Mouse (Mus musculus) cerebellum, adult 2 months (tissue): ENCODE results near the gene Pth1r. TPM values are rescaled to one million over a fixed set of nuclear protein-coding genes. Genes with fewer than 3 reads are reported as not detected.
A peak's percentile ranks its signal among the peaks of the same experiment; 100 is the strongest.
"Not testable (repeated sequence)": the region's sequence is repeated elsewhere in the genome, so short reads cannot be mapped to it uniquely, and the experiment has no call there.

ENCODE experiments used
- DNase-seq, 2 experiments: peaks; one replicate each; pipeline ENCODE4 v3.0.0; 2021
- H3K27ac ChIP-seq: fragments of 200-500 bp; 2 replicates; pipeline ENCODE4 v1.5.1; 2012; ENCODE audit warnings: low read length, control low read depth, inconsistent platforms; ENCODE audit not compliant: insufficient read depth
- H3K27me3 ChIP-seq: fragments of 200-500 bp; 2 replicates; pipeline ENCODE4 v1.6.1; 2012; ENCODE audit warnings: inconsistent platforms, mild to moderate bottlenecking, low read length, moderate library complexity; ENCODE audit not compliant: control insufficient read depth, insufficient read depth
- H3K4me1 ChIP-seq: fragments of 200-500 bp; 2 replicates; pipeline ENCODE4 v1.6.1; 2011; ENCODE audit warnings: low read length; ENCODE audit not compliant: control insufficient read depth, insufficient read depth
- H3K4me3 ChIP-seq: fragments of 200-500 bp; replicated peaks from 2 replicates; pipeline ENCODE3; 2011; ENCODE audit warnings: mild to moderate bottlenecking, low read depth, low read length, control low read depth; ENCODE audit not compliant: insufficient read depth
- CTCF ChIP-seq: fragments of 200-500 bp; IDR thresholded peaks from 2 replicates; pipeline ENCODE4 v1.5.1; 2011; ENCODE audit warnings: low read depth, mild to moderate bottlenecking, control low read depth, low read length, moderate library complexity, borderline replicate concordance; ENCODE audit not compliant: insufficient read depth
- POLR2A ChIP-seq: fragments of 200-500 bp; IDR thresholded peaks from 2 replicates; pipeline ENCODE4 v1.6.1; 2011; ENCODE audit warnings: low read length, control low read depth, borderline replicate concordance; ENCODE audit not compliant: insufficient read depth
- WGBS: fragments of 180-500 bp; shearing (Covaris S2); methylation state at CpG from one replicate; pipeline ENCODE4 v1.1.7; 2018; 5-methylcytosine and 5-hydroxymethylcytosine counted together
- polyA plus RNA-seq: library from polyadenylated mRNA; depleted of rRNA; stranded (reverse); fragments of >200 nt; gene quantifications from 2 replicates; pipeline ENCODE4 v1.2.3, GENCODE M21; 2012

The Pth1r gene
- polyA plus RNA-seq, 1 experiment: 12.9 TPM

- 4% methylated on average over 6 of the region's 6 CpGs for WGBS
- Histone ChIP-seq H3K27me3 (no peaks in the 10 kb centered on the region), H3K27ac (peak overlapping the region; percentile 98), H3K4me3 (no peak overlapping the region), H3K4me1 (peaks cover 74% of the 10 kb centered on the region)
- TF ChIP-seq POLR2A (no peak), CTCF (no peak)
- peak; percentile 85 to 90 for DNase-seq
These were observed 62.7 kb downstream of the Pth1r start for GRCm38 (mm10) chr9:110684100-110684831.

DNA sequence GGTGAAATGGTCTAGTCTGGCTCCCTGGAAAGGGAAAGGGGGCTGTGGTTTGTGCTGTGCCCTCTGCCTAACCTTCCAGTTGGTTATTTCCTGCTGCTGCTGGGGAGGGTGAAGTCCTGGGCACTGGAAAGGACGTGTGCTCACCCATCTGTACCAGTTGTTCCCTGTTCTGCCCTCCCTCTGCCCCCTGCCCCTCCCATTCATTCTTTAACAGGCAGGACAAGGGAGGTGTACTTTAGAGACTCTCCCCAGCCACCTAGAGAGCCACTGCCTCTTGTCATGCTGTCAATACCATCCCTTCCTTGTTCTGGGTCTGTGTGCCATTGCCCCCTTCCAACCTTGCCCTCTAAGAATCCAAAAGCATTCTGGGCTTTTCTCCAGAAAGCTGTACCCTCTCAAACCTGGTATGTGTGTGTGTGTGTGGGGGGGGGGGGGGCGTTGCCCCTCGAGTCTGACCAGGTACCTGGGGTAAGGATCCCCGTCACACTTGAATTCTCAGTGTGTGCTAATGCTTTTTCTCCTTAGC lies 63.3 kb downstream of the Pth1r start:
- Histone ChIP-seq H3K4me1 (peaks cover 72% of the 10 kb centered on the region), H3K27me3 (no peaks in the 10 kb centered on the region), H3K27ac (peak overlapping the region; percentile 98), H3K4me3 (no peak overlapping the region)
- WGBS: 13% methylated on average over 4 of the region's 4 CpGs
- no peak for TF ChIP-seq CTCF
- no peak for TF ChIP-seq POLR2A
- no peak for DNase-seq

GRCm38 (mm10) chr9:110682697-110683096 lies 64.2 kb downstream of the Pth1r start:
- DNase-seq, H3K4me3 ChIP-seq, H3K27me3 ChIP-seq: not testable (repeated sequence)
- peaks cover 76% of the 10 kb centered on the region for H3K4me1 ChIP-seq
- 84% methylated on average over 3 of the region's 3 CpGs for WGBS
- 0 out of 2 replicates have a peak overlapping the region, but pooled peaks have one; percentile 98 for H3K27ac ChIP-seq

GRCm38 (mm10) chr9:110682255-110682654 lies 64.7 kb downstream of the Pth1r start:
- H3K4me3 ChIP-seq: no peak overlapping the region
- 23% methylated on average over 5 of the region's 5 CpGs for WGBS
- no peaks in the 10 kb centered on the region for H3K27me3 ChIP-seq
- TF ChIP-seq POLR2A (no peak), CTCF (no peak)
- DNase-seq: no peak
- 0 out of 2 replicates have a peak overlapping the region, but pooled peaks have one; percentile 57 for H3K27ac ChIP-seq
- peaks cover 79% of the 10 kb centered on the region for H3K4me1 ChIP-seq

DNA sequence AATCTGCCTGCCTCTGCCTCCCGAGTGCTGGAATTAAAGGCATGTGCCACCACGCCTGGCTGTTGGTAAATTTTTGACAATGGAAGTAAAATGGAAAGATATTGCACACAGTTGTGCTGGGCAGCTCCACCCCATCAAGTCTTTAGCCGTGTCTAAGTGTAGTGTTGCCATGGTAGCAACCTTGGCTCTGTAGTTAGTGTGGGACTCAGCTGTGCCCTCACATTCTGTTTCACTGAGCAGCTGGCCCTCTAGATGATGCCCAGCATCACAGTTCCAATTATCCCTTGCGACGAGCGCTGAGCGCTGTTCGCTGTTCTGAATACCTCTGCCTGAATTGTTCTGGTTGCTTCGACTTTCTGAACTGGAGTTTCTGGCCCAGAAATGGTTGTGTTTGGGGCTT lies 65.1 kb downstream of the Pth1r start:
- Histone ChIP-seq H3K27me3 (no peaks in the 10 kb centered on the region), H3K4me3 (no peak overlapping the region), H3K27ac (peak overlapping the region; percentile 57; the same call in 1 of the 2 replicates), H3K4me1 (peaks cover 74% of the 10 kb centered on the region)
- no peak for TF ChIP-seq POLR2A
- no peak for TF ChIP-seq CTCF
- 47% methylated on average over 9 of the region's 9 CpGs for WGBS
- DNase-seq: no peak

DNA sequence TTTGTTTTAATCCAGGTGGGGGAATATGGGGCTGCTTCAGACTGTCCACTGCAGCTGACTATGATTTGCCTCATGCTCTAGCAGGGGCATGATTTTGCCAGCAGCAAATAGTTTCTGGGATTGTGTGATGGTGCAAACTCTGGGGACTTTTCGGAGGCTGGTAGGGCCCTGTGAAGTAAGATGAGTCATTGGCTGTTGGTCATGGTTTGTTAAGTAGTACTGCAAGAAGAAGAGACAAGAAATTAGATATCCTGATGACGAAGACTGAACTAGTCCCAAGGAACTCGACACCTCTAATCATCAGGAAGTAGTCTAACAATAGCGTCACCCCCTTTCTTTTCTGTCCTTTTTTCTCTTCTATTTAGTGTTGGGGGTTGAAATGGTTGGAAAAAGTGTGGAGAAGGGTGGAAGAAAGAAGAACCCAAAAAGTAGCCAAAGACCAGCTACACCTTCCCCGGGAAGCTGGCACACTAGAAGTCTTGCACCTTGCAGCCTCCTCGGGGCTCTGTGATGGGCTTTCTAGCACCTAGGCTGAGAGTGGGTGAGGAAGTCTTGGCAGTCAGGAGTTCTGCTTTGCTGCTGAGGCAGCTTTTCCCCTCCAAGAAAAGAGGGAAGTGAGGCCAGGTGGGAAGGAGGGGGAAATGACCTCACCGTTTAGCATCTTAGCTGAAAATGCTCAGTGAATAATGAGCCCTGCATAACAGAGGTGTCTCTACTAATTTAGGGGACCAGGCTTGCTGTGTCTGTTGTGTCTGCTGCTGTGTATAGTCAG lies 66.0 kb downstream of the Pth1r start:
- H3K27me3 ChIP-seq: no peaks in the 10 kb centered on the region
- WGBS: 75% methylated on average over 7 of the region's 7 CpGs
- H3K4me1 ChIP-seq: peaks cover 67% of the 10 kb centered on the region
- H3K4me3 ChIP-seq: no peak overlapping the region
- H3K27ac ChIP-seq: peak overlapping the region; percentile 37
- no peak for TF ChIP-seq CTCF
- no peak for TF ChIP-seq POLR2A
- DNase-seq: no peak

DNA sequence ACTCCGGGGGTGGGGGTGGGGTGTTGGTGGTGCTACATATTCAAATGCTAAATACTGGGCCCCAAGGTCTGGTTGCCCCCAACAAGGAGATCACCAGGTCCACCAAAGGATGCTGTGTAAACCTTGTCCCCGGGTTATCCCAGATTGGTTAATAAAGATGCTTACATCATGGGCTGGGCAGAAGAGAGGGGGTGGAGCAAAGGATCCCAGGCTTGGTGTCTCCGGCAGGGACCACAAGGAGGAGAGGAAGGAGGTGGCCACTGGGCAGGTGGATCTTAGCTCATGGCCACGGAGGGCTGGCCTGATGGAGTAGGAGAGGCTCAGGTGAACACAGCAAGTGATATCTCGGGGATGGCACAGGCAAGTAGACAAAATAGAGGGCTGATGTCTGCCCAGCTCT lies 68.1 kb downstream of the Pth1r start:
- peak overlapping the region; percentile 69 for H3K27ac ChIP-seq
- WGBS: 22% methylated on average over 5 of the region's 5 CpGs
- no peak for DNase-seq
- peaks cover 60% of the 10 kb centered on the region for H3K4me1 ChIP-seq
- no peaks in the 10 kb centered on the region for H3K27me3 ChIP-seq
- no peak for TF ChIP-seq CTCF
- TF ChIP-seq POLR2A: no peak
- no peak overlapping the region for H3K4me3 ChIP-seq
